Comparison of ENCODE assay signal across 8 mouse cellular contexts in genomic region chr6:108709471-108710231, GRCm38 (mm10). TPM values are rescaled to one million over a fixed set of nuclear protein-coding genes. Genes with fewer than 3 reads are reported as not detected.
DNase-seq lines count a peak whose midpoint lies in the region; ATAC-seq and TF ChIP-seq lines count a peak whose summit lies in the region.

No protein-coding gene starts in this region.

- H3K36me3 ChIP-seq in embryonic facial prominence, embryonic 12.5 days = no peaks in the 10 kb centered on the region
- no peaks in the 10 kb centered on the region for H3K36me3 ChIP-seq in heart, adult 2 months (ENCODE audit: control insufficient read depth, insufficient read depth, low read length)
- H3K36me3 ChIP-seq in midbrain, embryonic 11.5 days (ENCODE audit: control insufficient read depth, insufficient read depth, low read length) = no peaks in the 10 kb centered on the region

- H3K4me3 ChIP-seq in embryonic facial prominence, embryonic 12.5 days = peak overlapping the region; percentile 33
- peak overlapping the region; percentile 43 for H3K4me3 ChIP-seq in heart, adult 2 months
- H3K4me3 ChIP-seq in midbrain, embryonic 11.5 days (ENCODE audit: low read depth, low read length) = peak overlapping the region; percentile 35

- H3K4me1 ChIP-seq in embryonic facial prominence, embryonic 12.5 days = peaks cover 7% of the 10 kb centered on the region; the same call in 1 of the 2 replicates
- H3K4me1 ChIP-seq in heart, adult 2 months (ENCODE audit: control insufficient read depth, insufficient read depth, low read length) = peaks cover 1% of the 10 kb centered on the region
- H3K4me1 ChIP-seq in midbrain, embryonic 11.5 days (ENCODE audit: control insufficient read depth, insufficient read depth, low read length) = peaks cover 9% of the 10 kb centered on the region; the same call in 1 of the 2 replicates

- H3K4me2 ChIP-seq in embryonic facial prominence, embryonic 12.5 days (replicated peaks) = peak overlapping the region; percentile 77
- peak overlapping the region; percentile 84 for H3K4me2 ChIP-seq in midbrain, embryonic 11.5 days

- peaks cover 7% of the 10 kb centered on the region for H3K27me3 ChIP-seq in embryonic facial prominence, embryonic 12.5 days
- H3K27me3 ChIP-seq in heart, adult 2 months (ENCODE audit: control insufficient read depth, insufficient read depth, low read length) = no peaks in the 10 kb centered on the region
- H3K27me3 ChIP-seq in midbrain, embryonic 11.5 days (ENCODE audit: control insufficient read depth, insufficient read depth, low read length) = no peaks in the 10 kb centered on the region; the same call in 1 of the 2 replicates

- intact Hi-C loops in heart, adult 2 months (cut with DNase I) = loop anchor here (1.0 to 10.0 kb wide), 7 partner anchors 41 to 605 kb away; partner anchors contain the start of gene Bhlhe40
- intact Hi-C loops in left cerebral cortex, postnatal 4 days (cut with DNase I) = loop anchor here (5.0 kb wide), 2 partner anchors 47 to 292 kb away; partner anchors contain the start of gene Bhlhe40

- TF ChIP-seq POLR2A in heart, adult 2 months (IDR thresholded peaks at IDR 0.05; ENCODE audit: insufficient read depth, low read depth, low read length) = 0 out of 2 replicates have a peak, but pooled peaks have one; percentile 6

- H3K9me3 ChIP-seq in embryonic facial prominence, embryonic 12.5 days = no peaks in the 10 kb centered on the region
- no peaks in the 10 kb centered on the region for H3K9me3 ChIP-seq in midbrain, embryonic 11.5 days (ENCODE audit: control insufficient read depth, low read length)

- peak; percentile 91 for TF ChIP-seq CTCF in heart, adult 2 months (IDR thresholded peaks at IDR 0.05)

- TF ChIP-seq EP300 in heart, adult 2 months (IDR thresholded peaks at IDR 0.05; ENCODE audit: insufficient read depth, low read depth, low read length) = peak; percentile 95

- H3K9ac ChIP-seq in embryonic facial prominence, embryonic 12.5 days = peak overlapping the region; percentile 29; the same call in 1 of the 2 replicates
- peak overlapping the region; percentile 22 for H3K9ac ChIP-seq in heart, adult 2 months (ENCODE audit: low read depth, low read length)
- peak overlapping the region; percentile 54 for H3K9ac ChIP-seq in midbrain, embryonic 11.5 days (ENCODE audit: low read length)

- no peak overlapping the region for H3K27ac ChIP-seq in embryonic facial prominence, embryonic 12.5 days
- peak overlapping the region; percentile 64 for H3K27ac ChIP-seq in heart, adult 2 months
- no peak overlapping the region for H3K27ac ChIP-seq in midbrain, embryonic 11.5 days (ENCODE audit: low read depth, low read length)

- under 1% methylated on average over 29 of the region's 29 CpGs for WGBS in embryonic facial prominence, embryonic 12.5 days
- WGBS in heart, adult 2 months = under 1% methylated on average over 29 of the region's 29 CpGs
- WGBS in midbrain, embryonic 11.5 days = under 1% methylated on average over 29 of the region's 29 CpGs

- ATAC-seq in embryonic facial prominence, embryonic 12.5 days (ENCODE audit: insufficient number of reproducible peaks, insufficient read depth, low FRiP score, low TSS enrichment) = peak; percentile 81
- peak; percentile 93 for ATAC-seq in midbrain, embryonic 11.5 days (ENCODE audit: low FRiP score)

- no peaks in the 10 kb centered on the region for H3K79me2 ChIP-seq in heart, adult 2 months (replicated peaks; ENCODE audit: control insufficient read depth, insufficient read depth, low read length)

- peak; percentile 83 for DNase-seq in 3134 (ENCODE audit: extremely low read depth, insufficient read length, low spot score)
- DNase-seq in adrenal gland, postnatal 14 days = peak; percentile 91
- peak; percentile 82 to 86 for DNase-seq in heart, adult 2 months
- peak; percentile 87 for DNase-seq in kidney, adult 18-20 months
- peak; percentile 84 for DNase-seq in left cerebral cortex, postnatal 4 days
- peak; percentile 96 for DNase-seq in midbrain, embryonic 11.5 days (ENCODE audit: low spot score, missing footprints)
- DNase-seq in right cerebral cortex, postnatal 4 days = peak; percentile 64

RNA-seq across cellular contexts. Expression of gene Bhlhe40, which starts 49.2 kb away (rescaled TPM):
- 67.2 and 108 TPM in 2 replicates for total RNA-seq in adrenal gland, postnatal 14 days (2021)
- polyA plus RNA-seq in embryonic facial prominence, embryonic 12.5 days (2016; fragmentation: Nextera tagmentation; extraction: Ambion mirVana) = 3.1 and 3.6 TPM in 2 replicates
- 10 to 100 TPM; 31.1 to 64.6 TPM for total RNA-seq in heart, adult 2 months (2021)
- 21.2 and 27.9 TPM in 2 replicates for polyA plus RNA-seq in heart, adult 2 months (2012; rRNA removed)
- 10 to 100 TPM; 33.1 to 35.4 TPM for total RNA-seq in left cerebral cortex, postnatal 4 days (2021)
- polyA plus RNA-seq in midbrain, embryonic 11.5 days (2014; fragmentation: Nextera tagmentation; extraction: Ambion mirVana) = 1.7 and 2.1 TPM in 2 replicates
